Mouse (Mus musculus) embryo, embryonic 11.5 days (tissue): ENCODE measurements around the gene Cd4.

Experiments used
- DNase-seq: peaks from one replicate; pipeline ENCODE4 v3.0.0-alpha.2; 2012; ENCODE audit warnings: low read depth, low spot score

Cd4 gene

DNA sequence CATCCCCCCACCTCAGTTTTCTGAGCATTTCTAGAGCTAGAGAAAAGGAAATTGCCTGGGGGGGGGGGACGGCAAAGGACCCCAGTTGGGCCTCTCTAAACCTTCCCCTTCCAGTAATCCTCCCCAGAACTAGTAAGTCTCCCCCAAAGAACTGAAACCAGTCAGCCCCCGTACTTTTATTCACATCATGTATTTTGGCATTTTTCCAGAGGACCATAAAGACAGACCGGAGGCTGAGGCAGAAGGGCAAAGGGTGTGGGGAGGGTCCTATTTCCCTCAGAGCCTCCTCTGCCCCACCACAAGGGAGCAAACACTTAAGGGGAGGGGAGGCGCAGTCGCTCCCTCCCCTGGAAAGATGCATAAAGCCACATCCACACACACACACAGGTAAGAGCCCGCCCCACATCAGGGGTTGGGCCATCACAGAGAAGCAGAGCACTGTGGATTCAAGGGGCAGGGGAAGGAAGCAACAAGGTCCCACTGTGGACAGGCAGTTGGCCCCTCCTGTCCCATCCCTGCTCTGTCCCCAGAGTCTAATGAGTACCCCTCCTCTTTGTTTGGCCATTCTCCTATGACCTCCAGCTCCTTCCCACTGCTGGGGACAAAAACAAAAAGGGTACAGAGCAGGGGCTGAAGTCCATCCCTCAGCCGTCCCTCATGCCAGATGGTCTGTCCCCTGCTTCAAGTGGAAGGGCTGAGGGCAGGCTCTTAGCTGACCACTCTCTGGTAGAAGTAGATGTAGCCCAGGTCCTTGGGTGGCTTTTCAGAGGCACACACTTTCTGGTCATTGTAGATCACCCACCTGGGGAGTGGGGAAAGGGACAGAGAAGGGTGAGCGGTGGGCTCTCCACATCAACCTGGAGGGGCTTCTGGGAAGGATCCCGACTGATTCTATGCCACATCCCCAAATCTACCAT, 72.9 kb downstream of the Cd4 start:
- no peak for DNase-seq
